Mouse (Mus musculus) CH12.LX (cell line): Measurements from ENCODE around the gene Plcxd2. TPM values are rescaled to one million over a fixed set of nuclear protein-coding genes. Genes with fewer than 3 reads are reported as not detected.

Experiments
- DNase-seq: peaks from one replicate; pipeline ENCODE4 v3.0.0-alpha.2; 2013; ENCODE audit errors: extremely low read depth
- H3K27ac ChIP-seq: 2 replicates; pipeline ENCODE4 v1.5.1; 2012; ENCODE audit warnings: low read depth, mild to moderate bottlenecking, control low read depth, moderate library complexity; ENCODE audit not compliant: insufficient read depth
- H3K27me3 ChIP-seq: replicated peaks from 2 replicates; pipeline ENCODE3; 2012; ENCODE audit warnings: inconsistent platforms
- H3K36me3 ChIP-seq, 2 experiments: replicated peaks in 1 of 2; 2 replicates each; pipeline versions ENCODE3 to v1.6.1; 2012; ENCODE audit warnings: inconsistent platforms in 1 of 2, low read length in 1 of 2, mild to moderate bottlenecking in 1 of 2, mixed read lengths in 1 of 2, moderate library complexity in 1 of 2; ENCODE audit not compliant: control insufficient read depth in 1 of 2, insufficient read depth in 1 of 2
- H3K4me1 ChIP-seq, 2 experiments: 2 replicates each; pipeline ENCODE4 v1.6.1; 2012; ENCODE audit warnings: inconsistent platforms in 1 of 2, moderate library complexity in 1 of 2; ENCODE audit not compliant: insufficient read depth in 2 of 2, control insufficient read depth in 1 of 2
- H3K4me2 ChIP-seq: 2 replicates; pipeline ENCODE4 v1.6.1; 2012; ENCODE audit warnings: low read depth, mild to moderate bottlenecking, control low read depth; ENCODE audit not compliant: poor library complexity, insufficient read depth, severe bottlenecking
- H3K4me3 ChIP-seq, 3 experiments: fragments of 150-350 bp in 1 of 3; sonication (generic) in 1 of 3; replicated peaks in 1 of 3; 2 replicates each; pipeline versions ENCODE3 to v1.5.1; 2011 to 2012; ENCODE audit warnings: low read depth in 2 of 3, low read length in 2 of 3, mild to moderate bottlenecking in 2 of 3, moderate library complexity in 2 of 3, control low read depth in 1 of 3, improper control_type of control experiment in 1 of 3, inconsistent platforms in 1 of 3, mixed read lengths in 1 of 3; ENCODE audit not compliant: poor library complexity in 1 of 3
- H3K79me2 ChIP-seq: replicated peaks from 2 replicates; pipeline ENCODE4 v1.6.1; 2012; ENCODE audit warnings: mild to moderate bottlenecking, moderate library complexity; ENCODE audit not compliant: control insufficient read depth, poor library complexity, insufficient read depth, severe bottlenecking; ENCODE audit errors: extremely low read depth
- H3K9ac ChIP-seq: 2 replicates; pipeline ENCODE4 v1.6.1; 2012; ENCODE audit warnings: low read depth, mild to moderate bottlenecking, control low read depth, moderate library complexity; ENCODE audit not compliant: insufficient read depth
- H3K9me3 ChIP-seq: replicated peaks from 2 replicates; pipeline ENCODE3; 2012; ENCODE audit warnings: low read length, inconsistent platforms, mixed read lengths
- CHD1 ChIP-seq: IDR thresholded peaks from 2 replicates; pipeline ENCODE4 v1.6.1; 2012; ENCODE audit warnings: low read depth, low read length, improper control_type of control experiment, inconsistent platforms
- CHD2 ChIP-seq: IDR thresholded peaks from 2 replicates; pipeline ENCODE4 v1.6.1; 2011; ENCODE audit warnings: low read length, improper control_type of control experiment
- E2F4 ChIP-seq: IDR thresholded peaks from 2 replicates; pipeline ENCODE4 v1.6.1; 2011; ENCODE audit warnings: low read depth, low read length, improper control_type of control experiment; ENCODE audit not compliant: insufficient replicate concordance
- ELF1 ChIP-seq: IDR thresholded peaks from 2 replicates; pipeline ENCODE4 v1.6.1; 2014; ENCODE audit warnings: low read depth, mild to moderate bottlenecking, inconsistent platforms, low read length, improper control_type of control experiment
- ETS1 ChIP-seq: conservative IDR thresholded peaks from 2 replicates; pipeline ENCODE4 v1.6.1; 2012; ENCODE audit warnings: low read depth, mild to moderate bottlenecking, inconsistent platforms, low read length, improper control_type of control experiment, moderate library complexity
- GABPA ChIP-seq: IDR thresholded peaks from 2 replicates; pipeline ENCODE4 v1.6.1; 2012; ENCODE audit warnings: low read depth, low read length, improper control_type of control experiment, inconsistent platforms; ENCODE audit not compliant: insufficient replicate concordance
- HCFC1 ChIP-seq: IDR thresholded peaks from 2 replicates; pipeline ENCODE4 v1.6.1; 2012; ENCODE audit warnings: low read depth, mild to moderate bottlenecking, inconsistent platforms, low read length, improper control_type of control experiment
- IRF4 ChIP-seq: IDR thresholded peaks from 2 replicates; pipeline ENCODE4 v1.6.1; 2014; ENCODE audit warnings: low read depth, mild to moderate bottlenecking, inconsistent platforms, low read length, improper control_type of control experiment
- JUN ChIP-seq: IDR thresholded peaks from 2 replicates; pipeline ENCODE4 v1.6.1; 2011; ENCODE audit warnings: low read depth, mild to moderate bottlenecking, low read length, improper control_type of control experiment, moderate library complexity; ENCODE audit not compliant: insufficient read depth
- JUND ChIP-seq: conservative IDR thresholded peaks from 2 replicates; pipeline ENCODE4 v1.6.1; 2011; ENCODE audit warnings: low read depth, low read length, improper control_type of control experiment
- KAT2A ChIP-seq: IDR thresholded peaks from 2 replicates; pipeline ENCODE4 v1.6.1; 2012; ENCODE audit warnings: low read length, improper control_type of control experiment, inconsistent platforms; ENCODE audit not compliant: insufficient replicate concordance
- MAZ ChIP-seq: IDR thresholded peaks from 2 replicates; pipeline ENCODE4 v1.6.1; 2012; ENCODE audit warnings: low read depth, mild to moderate bottlenecking, inconsistent platforms, low read length, improper control_type of control experiment, moderate library complexity
- MEF2A ChIP-seq: IDR thresholded peaks from 2 replicates; pipeline ENCODE4 v1.6.1; 2014; ENCODE audit warnings: low read depth, mild to moderate bottlenecking, inconsistent platforms, low read length, improper control_type of control experiment, borderline replicate concordance
- MXI1 ChIP-seq: IDR thresholded peaks from 2 replicates; pipeline ENCODE4 v1.6.1; 2011; ENCODE audit warnings: mild to moderate bottlenecking, low read depth, low read length, improper control_type of control experiment
- MYC ChIP-seq: IDR thresholded peaks from 2 replicates; pipeline ENCODE4 v1.6.1; 2011; ENCODE audit warnings: low read depth, mild to moderate bottlenecking, improper control_type of control experiment, low read length
- NRF1 ChIP-seq: IDR thresholded peaks from 2 replicates; pipeline ENCODE4 v1.6.1; 2014; ENCODE audit warnings: low read depth, mild to moderate bottlenecking, inconsistent platforms, low read length, improper control_type of control experiment, moderate library complexity
- POLR2A ChIP-seq: IDR thresholded peaks from 2 replicates; pipeline ENCODE4 v1.6.1; 2011; ENCODE audit warnings: low read depth, mild to moderate bottlenecking, improper control_type of control experiment, low read length
- SMC3 ChIP-seq: IDR thresholded peaks from 2 replicates; pipeline ENCODE4 v1.6.1; 2011; ENCODE audit warnings: low read depth, low read length, improper control_type of control experiment
- TBP ChIP-seq: conservative IDR thresholded peaks from 2 replicates; pipeline ENCODE4 v1.6.1; 2011; ENCODE audit warnings: low read depth, low read length, improper control_type of control experiment
- TCF12 ChIP-seq: IDR thresholded peaks from 2 replicates; pipeline ENCODE4 v1.6.1; 2014; ENCODE audit warnings: low read depth, mild to moderate bottlenecking, inconsistent platforms, low read length, improper control_type of control experiment
- ZC3H11A ChIP-seq: IDR thresholded peaks from 2 replicates; pipeline ENCODE4 v1.6.1; 2012; ENCODE audit warnings: low read depth, mild to moderate bottlenecking, inconsistent platforms, low read length, improper control_type of control experiment
- ZKSCAN1 ChIP-seq: IDR thresholded peaks from 2 replicates; pipeline ENCODE4 v1.6.1; 2012; ENCODE audit warnings: low read depth, inconsistent platforms, low read length, improper control_type of control experiment, borderline replicate concordance
- ZMIZ1 ChIP-seq: IDR thresholded peaks from 2 replicates; pipeline ENCODE4 v1.6.1; 2012; ENCODE audit warnings: low read depth, mild to moderate bottlenecking, inconsistent platforms, low read length, improper control_type of control experiment
- ZNF384 ChIP-seq: IDR thresholded peaks from 2 replicates; pipeline ENCODE4 v1.6.1; 2012; ENCODE audit warnings: low read depth, low read length, improper control_type of control experiment, inconsistent platforms
- dilution Hi-C: fragments of 300-500 bp; cut with MboI; formaldehyde crosslinking; loops from 2 replicates; pipeline ENCODE4 v1.14.3; 2020; ENCODE audit warnings: low sequenced_read_pairs; ENCODE audit not compliant: extremely low pct_unique_long_range_greater_than_20kb, extremely low pct_ligation_motif_present
- in situ Hi-C: fragments of 300-500 bp; cut with MboI; formaldehyde crosslinking; loops from 3 replicates; pipeline ENCODE4 v1.14.3; 2019; ENCODE audit warnings: low sequenced_read_pairs, low pct_ligation_motif_present, low pct_unique_long_range_greater_than_20kb, mixed read lengths
- polyA plus RNA-seq: library from polyadenylated mRNA; unstranded; fragments of >175 nt; gene quantifications from 2 replicates; pipeline ENCODE4 v1.2.1, GENCODE M21; 2012; ENCODE audit warnings: low read depth; ENCODE audit not compliant: insufficient read length
- total RNA-seq, 2 experiments: library from RNA; depleted of rRNA; stranded (reverse); fragments of 300-350 nt in 1 of 2; fragments of >200 nt in 1 of 2; gene quantifications; 2 replicates each; pipeline ENCODE4 v1.2.3; 2012 to 2014

The Plcxd2 gene
- total and polyA plus RNA-seq, 3 experiments = not detected

DNA sequence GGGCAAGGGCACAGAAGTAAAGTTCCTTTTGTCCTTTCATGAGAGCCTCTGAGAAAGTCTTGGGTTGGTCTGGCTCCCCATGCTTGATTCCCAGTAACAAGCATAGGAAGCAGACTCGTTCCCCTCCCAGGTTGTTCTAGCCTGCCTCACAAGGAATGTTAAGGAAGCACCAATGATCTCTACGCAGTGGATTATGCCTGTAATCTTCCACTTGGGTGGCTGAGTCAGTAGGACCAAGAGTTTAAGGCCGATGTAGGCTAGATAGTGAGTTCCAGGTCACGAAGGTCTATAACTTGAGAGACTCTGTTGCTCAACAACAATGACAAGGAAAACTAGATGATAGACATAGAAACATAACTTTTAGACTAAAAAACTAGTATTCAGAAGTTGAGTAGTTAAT, 9.8 kb upstream of the Plcxd2 start:
- no peak overlapping the region for H3K4me2 ChIP-seq
- peaks cover 0 to 7% of the 10 kb centered on the region in 2 experiments; a peak in 2 of 4 replicates for H3K4me1 ChIP-seq
- no peak overlapping the region for H3K9ac ChIP-seq
- in situ Hi-C loops = no loop called here
- TF ChIP-seq MXI1 = no peak
- TF ChIP-seq ETS1 = no peak
- no peak for TF ChIP-seq KAT2A
- no peak for TF ChIP-seq MAZ
- TF ChIP-seq ZKSCAN1 = no peak
- TF ChIP-seq GABPA = no peak
- TF ChIP-seq, all 38 proteins: peak for 0
- Histone ChIP-seq H3K9me3 (no peaks in the 10 kb centered on the region), H3K36me3 (no peaks in the 10 kb centered on the region), H3K27ac (no peak overlapping the region), H3K4me3 (no peak overlapping the region), H3K79me2 (no peaks in the 10 kb centered on the region), H3K27me3 (no peaks in the 10 kb centered on the region)
- DNase-seq = no peak
- dilution Hi-C loops = no loop called here

DNA sequence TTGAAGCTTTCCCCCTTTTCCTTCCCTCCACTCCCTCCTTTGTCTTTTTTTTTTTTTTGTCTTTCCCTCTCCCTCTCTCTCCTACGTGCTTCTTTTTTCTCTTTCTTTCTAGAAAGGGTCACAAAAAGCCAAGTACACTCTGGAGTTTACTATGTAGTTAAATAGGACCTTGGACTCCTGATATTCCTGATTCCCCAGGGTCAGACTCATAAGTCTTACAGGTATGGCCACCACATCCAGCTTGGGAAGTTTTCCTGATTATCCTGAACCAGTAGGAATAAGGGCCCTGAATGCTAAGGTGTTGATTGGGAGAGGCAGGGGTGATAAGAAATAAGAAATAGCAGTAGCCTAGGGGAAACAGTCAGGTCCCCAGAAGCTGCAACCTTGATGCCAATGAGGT, 9.3 kb upstream of the Plcxd2 start:
- Histone ChIP-seq H3K9me3 (no peaks in the 10 kb centered on the region), H3K9ac (no peak overlapping the region), H3K79me2 (no peaks in the 10 kb centered on the region), H3K4me2 (no peak overlapping the region), H3K4me1 (peaks cover 0 to 7% of the 10 kb centered on the region in 2 experiments; a peak in 2 of 4 replicates), H3K36me3 (no peaks in the 10 kb centered on the region), H3K27ac (no peak overlapping the region), H3K4me3 (no peak overlapping the region), H3K27me3 (no peaks in the 10 kb centered on the region)
- in situ Hi-C loops = no loop called here
- DNase-seq = no peak
- dilution Hi-C loops = no loop called here
- TF ChIP-seq ZMIZ1 = no peak
- no peak for TF ChIP-seq ZC3H11A
- no peak for TF ChIP-seq CHD2
- no peak for TF ChIP-seq ZKSCAN1
- no peak for TF ChIP-seq IRF4
- no peak for TF ChIP-seq HCFC1
- TF ChIP-seq SMC3 = no peak
- no peak for TF ChIP-seq ETS1

DNA sequence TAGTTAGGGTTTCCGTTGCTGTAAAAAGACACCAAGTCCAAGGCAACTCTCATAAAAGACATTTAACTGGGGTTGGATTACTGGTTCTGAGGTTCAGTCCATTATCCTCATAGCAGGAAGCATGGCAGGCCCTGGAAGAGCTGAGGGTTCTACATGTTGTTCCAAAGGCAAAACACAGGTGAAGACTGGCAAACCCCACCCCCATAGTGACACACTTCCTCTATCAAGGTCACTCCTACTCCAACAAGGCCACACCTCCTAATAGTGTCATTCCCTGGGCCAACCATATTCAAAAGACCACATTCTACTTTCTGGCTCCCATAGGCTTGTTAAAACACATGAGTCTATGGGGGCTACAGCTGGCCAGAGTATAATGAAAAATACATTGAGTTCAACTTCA, 1.7 kb upstream of the Plcxd2 start:
- no peaks in the 10 kb centered on the region for H3K79me2 ChIP-seq
- no peak overlapping the region for H3K9ac ChIP-seq
- dilution Hi-C loops (no loop called here), in situ Hi-C loops (no loop called here)
- H3K9me3 ChIP-seq = peaks cover 5% of the 10 kb centered on the region
- no peaks in the 10 kb centered on the region for H3K4me1 ChIP-seq
- no peak overlapping the region for H3K4me3 ChIP-seq
- no peaks in the 10 kb centered on the region for H3K27me3 ChIP-seq
- H3K27ac ChIP-seq = no peak overlapping the region
- no peak overlapping the region for H3K4me2 ChIP-seq
- H3K36me3 ChIP-seq = no peaks in the 10 kb centered on the region
- TF ChIP-seq E2F4 (no peak), ZC3H11A (no peak), MXI1 (no peak), ETS1 (no peak), SMC3 (no peak), NRF1 (no peak), CHD1 (no peak), MEF2A (no peak), ZNF384 (no peak), TCF12 (no peak), HCFC1 (no peak), JUND (no peak), TBP (no peak), ELF1 (no peak), ZMIZ1 (no peak), JUN (no peak), POLR2A (no peak), MYC (no peak)
- DNase-seq = no peak
